ENCODE assay signal across 9 mouse cellular contexts in genomic region chr1:78217151-78218034, GRCm38 (mm10). TPM values are rescaled to one million over a fixed set of nuclear protein-coding genes. Genes with fewer than 3 reads are reported as not detected.
DNase-seq lines count a peak whose midpoint lies in the region; ATAC-seq lines count a peak whose summit lies in the region.
"Had no signal": no experiment of that assay in that cellular context is flagged by ENCODE, and none has a peak within 500 bp of the region (broad histone marks: within the 10 kb centered on the region; RNA-seq: fewer than 3 reads in every experiment).

No protein-coding gene starts in this region.

- H3K27ac ChIP-seq in kidney, embryonic 15.5 days: no peak overlapping the region
- no peak overlapping the region for H3K27ac ChIP-seq in forebrain, embryonic 15.5 days (replicated peaks)
- peak overlapping the region; percentile 53 for H3K27ac ChIP-seq in limb, embryonic 10.5 days
- H3K27ac ChIP-seq in neural tube, embryonic 12.5 days: no peak overlapping the region

- peaks cover 30% of the 10 kb centered on the region for H3K4me1 ChIP-seq in kidney, embryonic 15.5 days
- H3K4me1 ChIP-seq in forebrain, embryonic 15.5 days: peaks cover 27% of the 10 kb centered on the region
- peaks cover 26% of the 10 kb centered on the region for H3K4me1 ChIP-seq in limb, embryonic 10.5 days
- peaks cover 26% of the 10 kb centered on the region for H3K4me1 ChIP-seq in neural tube, embryonic 12.5 days

- WGBS in kidney, embryonic 15.5 days: 1% methylated on average over 75 of the region's 79 CpGs
- WGBS in forebrain, embryonic 15.5 days: under 1% methylated on average over 67 of the region's 79 CpGs
- WGBS in limb, embryonic 10.5 days: 1% methylated on average over 78 of the region's 79 CpGs
- WGBS in neural tube, embryonic 12.5 days: 1% methylated on average over 77 of the region's 79 CpGs

- H3K36me3 ChIP-seq in kidney, embryonic 15.5 days: no peaks in the 10 kb centered on the region
- no peaks in the 10 kb centered on the region for H3K36me3 ChIP-seq in forebrain, embryonic 15.5 days
- no peaks in the 10 kb centered on the region for H3K36me3 ChIP-seq in limb, embryonic 10.5 days
- H3K36me3 ChIP-seq in neural tube, embryonic 12.5 days: no peaks in the 10 kb centered on the region

- peaks cover 95% of the 10 kb centered on the region for H3K27me3 ChIP-seq in kidney, embryonic 15.5 days
- H3K27me3 ChIP-seq in forebrain, embryonic 15.5 days: peaks cover 94% of the 10 kb centered on the region
- peaks cover 95% of the 10 kb centered on the region for H3K27me3 ChIP-seq in limb, embryonic 10.5 days (ENCODE audit: low read depth, poor library complexity, severe bottlenecking)
- H3K27me3 ChIP-seq in neural tube, embryonic 12.5 days (replicated peaks): peaks cover 71% of the 10 kb centered on the region

- H3K9ac ChIP-seq in kidney, embryonic 15.5 days: peak overlapping the region; percentile 45
- H3K9ac ChIP-seq in forebrain, embryonic 15.5 days (replicated peaks): peak overlapping the region; percentile 41
- H3K9ac ChIP-seq in neural tube, embryonic 12.5 days: peak overlapping the region; percentile 66

- H3K9me3 ChIP-seq in kidney, embryonic 15.5 days (replicated peaks): no peaks in the 10 kb centered on the region
- H3K9me3 ChIP-seq in forebrain, embryonic 15.5 days: no peaks in the 10 kb centered on the region
- H3K9me3 ChIP-seq in limb, embryonic 10.5 days (replicated peaks): no peaks in the 10 kb centered on the region
- H3K9me3 ChIP-seq in neural tube, embryonic 12.5 days: no peaks in the 10 kb centered on the region

- H3K4me3 ChIP-seq in kidney, embryonic 15.5 days (replicated peaks): peak overlapping the region; percentile 57
- H3K4me3 ChIP-seq in forebrain, embryonic 15.5 days: peak overlapping the region; percentile 52
- peak overlapping the region; percentile 66 for H3K4me3 ChIP-seq in limb, embryonic 10.5 days
- H3K4me3 ChIP-seq in neural tube, embryonic 12.5 days: peak overlapping the region; percentile 64

- peak; percentile 46 for ATAC-seq in kidney, embryonic 15.5 days (replicated peaks; ENCODE audit: low FRiP score)
- ATAC-seq in forebrain, embryonic 15.5 days (replicated peaks): peak; percentile 76
- ATAC-seq in neural tube, embryonic 12.5 days (ENCODE audit: low FRiP score, low read depth): peak; percentile 62

- DNase-seq in kidney, adult 18-20 months: no peak
- DNase-seq in adrenal gland, postnatal 14 days: peak; percentile 46
- peak; percentile 74 for DNase-seq in limb, embryonic 10.5 days (ENCODE audit: low spot score)
- no peak for DNase-seq in urinary bladder, adult 18-20 months (ENCODE audit: low spot score in 2 of 2)
- no peak for DNase-seq in layer of hippocampus, postnatal 10 days (ENCODE audit: low spot score in 2 of 2)

- peak overlapping the region; percentile 98 for H3K4me2 ChIP-seq in kidney, embryonic 15.5 days
- peak overlapping the region; percentile 97 for H3K4me2 ChIP-seq in forebrain, embryonic 15.5 days (replicated peaks)
- H3K4me2 ChIP-seq in neural tube, embryonic 12.5 days (replicated peaks): peak overlapping the region; percentile 96

RNA-seq across cellular contexts. Expression of gene Pax3, which starts 20.5 kb away (rescaled TPM):
- polyA plus RNA-seq in kidney, embryonic 15.5 days (2015; fragmentation: Nextera tagmentation; extraction: Ambion mirVana): 0.12 TPM in 1 of 2 replicates, not detected in the other
- total RNA-seq in adrenal gland, postnatal 14 days (2021): not detected in 2 replicates
- 0.19 and 0.70 TPM in 2 replicates for polyA plus RNA-seq in forebrain, embryonic 15.5 days (2015; fragmentation: Nextera tagmentation; extraction: Ambion mirVana)
- 11.5 and 12.6 TPM in 2 replicates for polyA plus RNA-seq in limb, embryonic 10.5 days (2016; fragmentation: Nextera tagmentation; extraction: Ambion mirVana)
- 44.6 and 45.4 TPM in 2 replicates for polyA plus RNA-seq in neural tube, embryonic 12.5 days (2016; fragmentation: Nextera tagmentation; extraction: Ambion mirVana)
- total RNA-seq in layer of hippocampus, postnatal 10 days (2021): under 1 TPM in 1 of 2 experiments, not detected in 1; 0.11 TPM
- total RNA-seq: left cerebral cortex, adult 8-10 months had no signal

Comparison
In these comparisons a context has a peak if more than half of its experiments do, and no peak if none do; other contexts are left out.
1. DNase-seq: peak in adrenal gland, postnatal 14 days (single experiment) and limb, embryonic 10.5 days (single experiment); none in kidney, adult 18-20 months (single experiment), urinary bladder, adult 18-20 months (0 of 2) and layer of hippocampus, postnatal 10 days (0 of 2).
2. Peak in every context shown above with its lines, with median percentiles within 50 percentile points of each other: ATAC-seq, H3K4me2 ChIP-seq, H3K4me3 ChIP-seq and H3K9ac ChIP-seq.